In the genomic region with DNA sequence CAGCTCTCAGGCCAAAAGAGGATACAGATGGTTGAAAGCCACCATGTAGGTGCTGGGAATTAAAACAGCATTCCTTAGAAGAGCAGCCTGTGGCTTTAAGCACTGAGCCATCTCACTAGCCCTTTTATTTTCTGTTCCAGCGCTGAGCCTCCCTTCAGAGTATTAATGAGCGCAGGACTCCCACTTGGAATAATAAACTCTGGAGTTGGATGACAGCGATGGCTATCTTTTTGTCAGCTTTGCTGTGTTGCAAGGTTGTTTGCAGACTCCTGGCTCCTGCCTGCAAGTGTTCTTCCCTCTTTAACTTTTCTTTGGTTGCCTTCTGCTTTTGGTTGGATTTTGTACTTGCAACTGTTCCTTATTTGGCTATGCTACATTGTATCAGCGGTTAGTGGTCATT, we compare ENCODE assay signal across 9 mouse cellular contexts. TPM values are rescaled to one million over a fixed set of nuclear protein-coding genes. Genes with fewer than 3 reads are reported as not detected.
DNase-seq lines count a peak whose midpoint lies in the region; ATAC-seq lines count a peak whose summit lies in the region.
"Had no signal": no experiment of that assay in that cellular context is flagged by ENCODE, and none has a peak within 500 bp of the region (broad histone marks: within the 10 kb centered on the region; RNA-seq: fewer than 3 reads in every experiment).

No protein-coding gene starts in this region.

- H3K36me3 ChIP-seq in heart, embryonic 10.5 days = no peaks in the 10 kb centered on the region
- no peaks in the 10 kb centered on the region for H3K36me3 ChIP-seq in neural tube, embryonic 11.5 days (ENCODE audit: control insufficient read depth, insufficient read depth, low read length)
- no peaks in the 10 kb centered on the region for H3K36me3 ChIP-seq in liver, embryonic 15.5 days (replicated peaks)

- intact Hi-C loops in heart, postnatal 10 days (cut with DNase I) = no loop called here
- intact Hi-C loops in gastrocnemius, postnatal 36 days (cut with DNase I) = no loop called here

- H3K9ac ChIP-seq in neural tube, embryonic 11.5 days (ENCODE audit: low read length) = no peak overlapping the region
- no peak overlapping the region for H3K9ac ChIP-seq in liver, embryonic 15.5 days

- ATAC-seq in neural tube, embryonic 11.5 days (ENCODE audit: insufficient read depth, low FRiP score, low TSS enrichment) = no peak
- no peak for ATAC-seq in liver, embryonic 15.5 days (ENCODE audit: insufficient read depth)

- DNase-seq in heart, embryonic 10.5 days (ENCODE audit: low spot score) = peak; percentile 69
- no peak for DNase-seq in heart, postnatal 10 days
- DNase-seq in neural tube, embryonic 11.5 days (ENCODE audit: low spot score) = no peak
- DNase-seq in neural tube, embryonic 10.5 days (ENCODE audit: extremely low spot score, low spot score) = no peak
- DNase-seq in testis, postnatal 14 days (ENCODE audit: low spot score) = peak; percentile 48
- DNase-seq in c-Kit-positive CD71-positive TER-119-positive erythroid progenitor cells, embryonic 14.5 days (ENCODE audit: low spot score) = no peak
- DNase-seq in gastrocnemius, postnatal 36 days = no peak
- DNase-seq: cerebellum, adult 9-10 months had no signal

- no peaks in the 10 kb centered on the region for H3K9me3 ChIP-seq in heart, embryonic 10.5 days
- no peaks in the 10 kb centered on the region for H3K9me3 ChIP-seq in neural tube, embryonic 11.5 days (ENCODE audit: control insufficient read depth, low read length)
- H3K9me3 ChIP-seq in liver, embryonic 15.5 days (replicated peaks) = no peaks in the 10 kb centered on the region

- peaks cover 11% of the 10 kb centered on the region for H3K27me3 ChIP-seq in heart, embryonic 10.5 days (ENCODE audit: insufficient read depth, poor library complexity, severe bottlenecking)
- H3K27me3 ChIP-seq in neural tube, embryonic 11.5 days (ENCODE audit: control insufficient read depth, insufficient read depth, low read length) = no peaks in the 10 kb centered on the region
- peaks cover 44% of the 10 kb centered on the region for H3K27me3 ChIP-seq in liver, embryonic 15.5 days

- H3K4me3 ChIP-seq in heart, embryonic 10.5 days = no peak overlapping the region
- peak overlapping the region; percentile 10; the same call in 1 of the 2 replicates for H3K4me3 ChIP-seq in neural tube, embryonic 11.5 days (ENCODE audit: low read depth, low read length)
- H3K4me3 ChIP-seq in liver, embryonic 15.5 days (replicated peaks) = no peak overlapping the region

- H3K4me2 ChIP-seq in neural tube, embryonic 11.5 days (ENCODE audit: low read depth) = peak overlapping the region; percentile 19
- H3K4me2 ChIP-seq in liver, embryonic 15.5 days = peak overlapping the region; percentile 92

- WGBS in heart, embryonic 10.5 days = 86% methylated on average over 4 of the region's 4 CpGs
- 71% methylated on average over 4 of the region's 4 CpGs for WGBS in neural tube, embryonic 11.5 days
- 68% methylated on average over 4 of the region's 4 CpGs for WGBS in liver, embryonic 15.5 days (ENCODE audit: insufficient replicate concordance)

- H3K27ac ChIP-seq in heart, embryonic 10.5 days = no peak overlapping the region
- H3K27ac ChIP-seq in neural tube, embryonic 11.5 days (ENCODE audit: low read depth, low read length) = no peak overlapping the region
- H3K27ac ChIP-seq in liver, embryonic 15.5 days (replicated peaks) = no peak overlapping the region

- peaks cover 13% of the 10 kb centered on the region for H3K4me1 ChIP-seq in heart, embryonic 10.5 days
- peaks cover 13% of the 10 kb centered on the region for H3K4me1 ChIP-seq in neural tube, embryonic 11.5 days (ENCODE audit: control insufficient read depth, insufficient read depth, low read length)
- H3K4me1 ChIP-seq in liver, embryonic 15.5 days (replicated peaks) = peaks cover 47% of the 10 kb centered on the region

RNA-seq across cellular contexts. Expression of a gene that starts 4.8 kb away (rescaled TPM):
- polyA plus RNA-seq in heart, embryonic 10.5 days (2016; fragmentation: Nextera tagmentation; extraction: Ambion mirVana) = 26.5 and 29.1 TPM in 2 replicates
- total RNA-seq in heart, postnatal 10 days (2021) = 10 to 100 TPM; 73.4 to 79.1 TPM
- polyA plus RNA-seq in neural tube, embryonic 11.5 days (2014; fragmentation: Nextera tagmentation; extraction: Ambion mirVana) = 64.6 and 69.0 TPM in 2 replicates
- polyA plus RNA-seq in liver, embryonic 15.5 days (2015; fragmentation: Nextera tagmentation; extraction: Ambion mirVana) = 9.5 and 10.3 TPM in 2 replicates
- 100 to 1,000 TPM; 129 to 157 TPM for total RNA-seq in gastrocnemius, postnatal 36 days (2021)

RNA-seq across cellular contexts. Expression of a gene that starts 32.1 kb away (rescaled TPM):
- 53.0 and 53.7 TPM in 2 replicates for polyA plus RNA-seq in heart, embryonic 10.5 days (2016; fragmentation: Nextera tagmentation; extraction: Ambion mirVana)
- total RNA-seq in heart, postnatal 10 days (2021) = 100 to 1,000 TPM; 249 to 251 TPM
- 31.0 and 32.8 TPM in 2 replicates for polyA plus RNA-seq in neural tube, embryonic 11.5 days (2014; fragmentation: Nextera tagmentation; extraction: Ambion mirVana)
- polyA plus RNA-seq in liver, embryonic 15.5 days (2015; fragmentation: Nextera tagmentation; extraction: Ambion mirVana) = 25.4 and 26.8 TPM in 2 replicates
- 10 to 100 TPM; 59.0 to 75.5 TPM for total RNA-seq in gastrocnemius, postnatal 36 days (2021)

RNA-seq across cellular contexts. Expression of a gene that starts 44.8 kb away (rescaled TPM):
- 50.3 and 52.0 TPM in 2 replicates for polyA plus RNA-seq in heart, embryonic 10.5 days (2016; fragmentation: Nextera tagmentation; extraction: Ambion mirVana)
- 10 to 100 TPM; 55.2 to 56.4 TPM for total RNA-seq in heart, postnatal 10 days (2021)
- 54.8 and 55.9 TPM in 2 replicates for polyA plus RNA-seq in neural tube, embryonic 11.5 days (2014; fragmentation: Nextera tagmentation; extraction: Ambion mirVana)
- 29.7 and 32.3 TPM in 2 replicates for polyA plus RNA-seq in liver, embryonic 15.5 days (2015; fragmentation: Nextera tagmentation; extraction: Ambion mirVana)
- total RNA-seq in gastrocnemius, postnatal 36 days (2021) = 10 to 100 TPM; 63.2 to 64.7 TPM

Comparison
In these comparisons a context has a peak if more than half of its experiments do, and no peak if none do; other contexts are left out.
1. DNase-seq: peak in heart, embryonic 10.5 days (single experiment) and testis, postnatal 14 days (single experiment); none in heart, postnatal 10 days (0 of 2), neural tube, embryonic 11.5 days (single experiment), neural tube, embryonic 10.5 days (single experiment), c-Kit-positive CD71-positive TER-119-positive erythroid progenitor cells, embryonic 14.5 days (single experiment) and gastrocnemius, postnatal 36 days (0 of 2).